Mouse (Mus musculus) kidney, adult 11 months (tissue): ENCODE data around the gene Sfi1.
A peak's percentile ranks its signal among the peaks of the same experiment; 100 is the strongest.
"Not testable (repeated sequence)": the region's sequence is repeated elsewhere in the genome, so short reads cannot be mapped to it uniquely, and the experiment has no call there.

Experiments used
- DNase-seq: peaks from one replicate; pipeline ENCODE4 v3.0.0; 2022

The Sfi1 gene

GRCm38 (mm10) chr11:3172526-3172925 is 20.7 kb downstream of the Sfi1 start:
- peak; percentile 19 for DNase-seq

GRCm38 (mm10) chr11:3171931-3172330 is 21.3 kb downstream of the Sfi1 start:
- peak; percentile 52 for DNase-seq

- DNase-seq, result peak; percentile 36
Observed at GRCm38 (mm10) chr11:3169042-3169441, 24.2 kb downstream of the Sfi1 start.

- DNase-seq, result peak; percentile 58
Observed at GRCm38 (mm10) chr11:3167571-3168001, 25.7 kb downstream of the Sfi1 start.

- DNase-seq, result not testable (repeated sequence)
Observed at GRCm38 (mm10) chr11:3167129-3167528, 26.1 kb downstream of the Sfi1 start.

GRCm38 (mm10) chr11:3166321-3166720 is 26.9 kb downstream of the Sfi1 start:
- not testable (repeated sequence) for DNase-seq

DNA sequence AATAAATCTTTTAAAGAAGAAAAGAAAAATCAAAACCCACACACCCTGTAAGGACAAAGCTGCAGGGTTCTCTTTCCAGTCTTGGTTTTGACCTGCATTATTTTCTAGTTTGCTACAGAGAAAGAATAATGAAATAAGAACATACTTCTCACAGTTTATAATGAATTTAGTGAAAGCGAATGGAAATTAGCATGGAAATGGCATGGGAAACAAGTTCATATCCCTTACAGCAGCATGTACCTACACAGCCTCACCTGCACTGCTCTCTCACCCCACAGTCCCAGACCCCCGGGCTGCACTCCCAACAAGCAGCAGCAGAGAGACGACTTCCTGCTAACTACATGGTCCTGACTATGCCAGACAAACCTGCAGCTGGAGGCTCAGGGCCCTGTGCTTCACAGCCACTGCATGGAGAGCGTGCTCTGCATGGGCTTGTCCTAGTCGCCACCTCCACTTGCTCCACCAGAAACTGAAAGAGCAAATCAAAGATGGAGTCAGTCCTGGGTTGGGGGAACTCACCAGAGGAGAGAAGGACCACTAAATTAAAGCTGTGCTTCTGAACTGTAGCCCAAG is 28.0 kb downstream of the Sfi1 start:
- not testable (repeated sequence) for DNase-seq

DNA sequence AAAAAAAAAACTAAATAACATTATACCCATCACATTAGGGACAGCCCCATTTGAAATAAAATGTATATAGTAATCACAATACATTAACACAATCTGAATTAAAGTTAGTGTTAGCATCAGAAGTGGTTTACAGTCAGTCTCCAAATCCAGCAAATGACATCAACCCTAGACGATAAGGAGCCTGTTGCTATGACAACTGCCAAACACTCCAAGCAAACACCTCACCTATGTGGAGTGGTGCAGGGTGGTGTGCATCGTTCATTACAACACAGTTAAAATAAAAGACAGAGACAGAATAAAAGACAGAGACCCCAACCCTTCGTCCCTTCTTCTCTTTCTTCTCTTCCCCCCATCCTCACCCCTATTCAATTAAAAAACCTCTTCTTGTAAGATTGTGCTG is 29.6 kb downstream of the Sfi1 start:
- not testable (repeated sequence) for DNase-seq

- DNase-seq, result not testable (repeated sequence)
Observed at GRCm38 (mm10) chr11:3163122-3163521, 30.1 kb downstream of the Sfi1 start.

- peak; percentile 91 for DNase-seq
Observed at GRCm38 (mm10) chr11:3162236-3162897, 30.9 kb downstream of the Sfi1 start.

DNA sequence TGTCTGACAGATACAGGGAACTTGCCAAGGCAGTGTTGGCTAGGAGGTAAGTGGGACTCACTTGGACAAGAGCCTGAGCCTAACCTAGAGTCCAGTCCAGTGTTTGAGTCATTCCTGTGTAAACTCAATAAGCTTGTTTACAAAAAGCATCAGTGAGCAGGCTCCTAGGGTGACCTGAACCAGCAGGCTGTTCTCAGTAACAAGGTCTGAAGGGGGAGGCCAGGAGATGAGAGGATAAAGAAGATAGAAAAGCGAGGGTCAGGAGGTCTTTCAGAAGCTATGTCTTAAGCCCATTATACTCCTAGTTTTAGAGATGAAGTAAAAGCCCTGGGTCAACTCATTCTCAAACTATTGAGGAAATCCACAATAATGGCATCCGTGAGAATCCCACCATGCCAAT is 31.9 kb downstream of the Sfi1 start:
- DNase-seq, result peak; percentile 74

- not testable (repeated sequence) for DNase-seq
Observed at GRCm38 (mm10) chr11:3158800-3159199, 34.5 kb downstream of the Sfi1 start.

GRCm38 (mm10) chr11:3157996-3158395 is 35.3 kb downstream of the Sfi1 start:
- DNase-seq, result not testable (repeated sequence)

- not testable (repeated sequence) for DNase-seq
Observed at GRCm38 (mm10) chr11:3156991-3157390, 36.3 kb downstream of the Sfi1 start.

DNA sequence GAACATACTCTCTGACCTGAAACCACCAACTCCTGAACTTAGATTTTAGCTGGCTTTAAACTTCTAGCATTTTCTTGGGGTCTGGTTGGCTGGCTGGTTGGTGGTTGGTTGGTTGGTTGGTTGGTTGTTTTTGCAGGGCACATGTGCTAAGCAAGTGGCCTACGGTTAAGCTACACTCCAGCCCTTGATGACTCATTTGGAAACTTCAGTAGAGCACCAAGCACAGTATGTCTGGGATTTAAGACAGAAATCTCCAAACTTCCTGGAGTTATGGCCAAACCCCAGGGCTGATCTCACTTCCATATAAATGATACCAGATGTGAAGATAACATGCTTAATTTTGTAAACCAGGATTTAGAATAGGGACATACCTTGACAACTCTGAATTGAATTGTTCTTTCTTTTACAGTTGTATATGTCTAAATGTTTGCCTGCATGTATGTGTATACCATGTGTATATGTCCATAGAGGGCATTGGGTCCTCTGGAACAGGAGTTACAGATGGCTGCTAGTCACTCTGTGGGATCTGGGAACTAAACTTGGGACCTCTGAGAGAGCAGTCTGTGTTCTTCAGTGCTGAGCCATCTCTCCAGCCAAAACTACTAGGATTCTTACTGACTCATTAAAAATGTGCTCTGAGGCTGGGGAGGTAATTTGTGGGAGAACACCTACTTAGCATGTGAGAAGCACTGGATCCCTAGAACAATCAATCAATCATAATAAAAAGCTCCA is 39.4 kb downstream of the Sfi1 start:
- DNase-seq, result peak; percentile 72

DNA sequence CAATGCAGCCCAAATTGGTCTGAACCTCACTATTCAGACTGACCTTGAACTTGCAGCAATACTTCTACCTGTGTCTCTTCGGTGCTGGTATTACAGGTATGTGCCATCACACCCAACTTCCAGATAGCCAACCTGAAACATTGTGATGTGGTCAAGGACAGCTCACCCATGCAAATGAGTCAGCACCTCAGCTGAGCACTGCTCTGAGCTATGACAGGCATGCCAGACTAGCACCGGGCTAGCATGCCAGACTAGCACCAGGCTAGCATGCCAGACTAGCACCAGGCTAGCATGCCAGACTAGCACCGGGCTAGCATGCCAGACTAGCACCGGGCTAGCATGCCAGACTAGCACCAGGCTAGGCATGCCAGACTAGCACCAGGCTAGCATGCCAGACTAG is 41.9 kb downstream of the Sfi1 start:
- peak; percentile 36 for DNase-seq

- not testable (repeated sequence) for DNase-seq
Observed at GRCm38 (mm10) chr11:3150677-3151003, 42.6 kb downstream of the Sfi1 start.

DNA sequence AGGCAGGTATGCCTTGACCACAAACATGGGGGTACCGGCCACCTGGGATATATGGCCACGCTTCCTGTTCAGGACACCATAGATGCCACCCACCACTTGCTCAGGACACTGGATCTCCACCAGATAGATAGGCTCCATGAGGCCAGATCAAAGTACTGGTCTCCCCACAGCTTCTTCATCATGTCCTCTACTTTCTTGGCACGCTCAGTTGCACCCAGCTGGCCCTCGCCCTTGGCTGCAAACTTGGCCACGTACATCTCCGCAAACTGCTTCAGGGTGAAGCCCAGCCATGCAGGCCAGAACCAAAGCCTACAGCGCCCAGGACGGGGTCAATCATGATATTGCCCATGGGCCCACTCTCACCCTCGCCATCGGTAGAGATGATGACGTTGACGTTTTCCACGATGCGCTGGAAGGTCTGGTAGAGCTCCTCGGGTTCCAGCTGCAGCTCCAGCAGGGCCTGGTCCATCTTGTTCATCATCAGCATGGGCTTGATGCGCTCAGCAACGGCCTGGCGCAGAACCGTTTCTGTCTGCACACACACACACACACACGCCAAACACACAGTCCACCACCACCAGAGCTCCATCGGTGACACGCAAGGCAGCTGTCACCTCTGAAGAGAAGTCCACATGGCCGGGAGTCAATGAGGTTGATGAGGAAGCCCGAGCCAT is 43.1 kb downstream of the Sfi1 start:
- DNase-seq, result peak; percentile 32

DNA sequence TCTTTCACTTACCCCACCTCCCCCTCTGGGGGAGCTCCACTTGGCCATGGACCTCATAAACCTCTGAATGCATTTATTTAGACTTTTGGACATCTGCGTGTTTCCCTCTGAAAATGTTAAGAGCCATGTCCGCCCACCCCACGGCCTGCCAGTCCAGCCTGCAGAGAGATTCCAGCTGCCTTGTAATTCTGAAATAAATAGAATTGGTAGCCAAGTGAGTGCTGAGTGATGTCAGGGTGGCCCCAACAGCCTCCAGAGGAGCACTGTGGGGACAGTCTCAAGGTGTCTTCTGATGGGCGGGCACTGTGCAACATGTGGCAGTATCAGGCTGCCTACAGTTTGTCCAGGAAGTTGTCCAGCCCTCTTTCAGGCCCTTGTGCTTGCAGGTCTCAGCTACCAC is 43.8 kb downstream of the Sfi1 start:
- DNase-seq, result not testable (repeated sequence)

- not testable (repeated sequence) for DNase-seq
Observed at GRCm38 (mm10) chr11:3146806-3147205, 46.5 kb downstream of the Sfi1 start.

DNA sequence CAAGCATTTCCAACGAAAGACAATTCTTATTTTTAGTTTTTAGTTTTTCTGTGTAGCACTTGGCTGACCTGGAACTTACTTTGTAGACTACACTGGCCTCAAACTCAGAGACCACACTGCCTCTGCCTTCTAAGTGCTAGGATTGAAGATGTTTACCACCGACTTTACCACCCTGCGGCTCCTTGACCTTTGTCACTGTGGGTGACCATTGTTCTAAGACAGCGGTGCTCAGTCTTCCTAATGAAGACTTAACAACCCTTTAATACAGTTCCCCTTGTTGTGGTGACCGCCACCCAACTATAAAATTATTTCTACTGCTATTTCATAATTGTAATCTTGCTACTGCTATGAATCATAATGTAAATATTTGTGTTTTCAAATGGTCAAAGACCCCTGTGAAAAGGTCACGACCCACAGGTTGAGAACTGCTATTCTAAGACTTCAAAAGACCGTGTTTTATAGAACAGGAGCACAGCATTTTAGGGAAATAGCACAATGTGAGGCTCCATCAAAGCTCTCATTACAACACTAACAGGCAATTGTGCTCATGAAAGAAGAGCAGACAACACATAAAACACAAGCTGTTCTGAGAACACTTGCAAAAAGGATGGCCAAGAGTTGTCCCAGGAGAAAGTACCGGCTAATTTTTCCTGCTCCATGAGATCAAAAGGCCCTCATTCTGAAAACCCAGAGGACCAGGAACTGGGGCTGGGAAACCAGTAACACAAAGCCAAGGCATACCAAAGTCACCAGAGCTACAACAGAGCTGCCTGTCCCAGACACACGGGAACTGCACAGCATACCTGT is 47.7 kb downstream of the Sfi1 start:
- not testable (repeated sequence) for DNase-seq

DNA sequence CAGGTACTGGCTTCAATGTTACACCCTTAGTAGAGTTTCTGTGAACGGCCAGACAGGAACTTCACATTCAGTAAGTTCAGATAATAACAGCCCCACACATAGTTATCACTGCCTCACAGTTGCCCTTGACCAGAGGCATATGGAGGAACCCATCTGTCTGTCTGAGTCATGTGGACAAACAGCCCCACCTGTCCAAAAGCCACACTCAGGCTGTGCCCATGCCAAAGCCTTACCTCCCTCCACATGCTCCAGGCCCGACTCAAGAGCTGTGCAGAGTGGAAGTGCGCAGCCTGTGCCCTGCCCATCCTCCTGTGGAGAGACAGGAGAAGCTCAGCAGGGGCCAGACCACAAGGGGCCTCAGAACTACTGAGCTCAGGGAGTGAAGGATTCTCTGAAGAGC is 49.3 kb downstream of the Sfi1 start:
- not testable (repeated sequence) for DNase-seq

DNA sequence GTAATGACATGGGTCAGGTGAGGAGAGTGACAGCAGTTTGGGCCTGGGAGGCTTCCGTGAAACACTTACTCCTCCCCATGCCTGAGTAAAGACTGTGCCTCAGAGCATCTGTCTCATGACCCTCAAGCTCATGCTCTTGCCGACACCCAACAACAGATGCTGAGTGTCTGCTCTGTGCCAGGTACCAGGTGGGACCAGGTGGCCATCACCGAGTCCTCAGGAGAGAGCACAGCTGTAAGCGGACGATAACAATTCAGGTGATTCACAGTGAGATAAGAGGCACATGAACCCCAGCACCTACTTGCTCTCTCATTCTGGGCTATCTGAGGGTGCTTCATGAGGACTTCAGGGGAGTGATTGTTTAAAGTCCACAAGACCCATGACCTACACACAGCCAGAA is 50.9 kb downstream of the Sfi1 start:
- DNase-seq, result peak; percentile 87
